Mouse (Mus musculus) brown adipose tissue, adult 24 weeks (tissue): Measurements from ENCODE around the gene Disc1. TPM values are rescaled to one million over a fixed set of nuclear protein-coding genes. Genes with fewer than 3 reads are reported as not detected.

Experiments used
- H3K27ac ChIP-seq: fragments of 200-500 bp; replicated peaks from 2 replicates; pipeline ENCODE4 v1.5.1; 2012; ENCODE audit warnings: low read depth, mild to moderate bottlenecking, low read length
- H3K4me1 ChIP-seq: fragments of 200-500 bp; 2 replicates; pipeline ENCODE4 v1.6.1; 2012; ENCODE audit warnings: low read length, mixed read lengths; ENCODE audit not compliant: control insufficient read depth, insufficient read depth, insufficient read length
- H3K4me3 ChIP-seq: fragments of 200-500 bp; 2 replicates; pipeline ENCODE4 v1.5.1; 2012; ENCODE audit warnings: low read depth, mild to moderate bottlenecking, low read length, moderate library complexity; ENCODE audit not compliant: insufficient read depth
- polyA plus RNA-seq: library from polyadenylated mRNA; stranded (reverse); fragments of >200 nt; gene quantifications from 2 replicates; pipeline ENCODE4 v1.2.4, GENCODE M21; 2012; ENCODE audit not compliant: missing spikeins, insufficient read depth, insufficient read length

Disc1 gene
- polyA plus RNA-seq, 1 experiment = 0.40 TPM

DNA sequence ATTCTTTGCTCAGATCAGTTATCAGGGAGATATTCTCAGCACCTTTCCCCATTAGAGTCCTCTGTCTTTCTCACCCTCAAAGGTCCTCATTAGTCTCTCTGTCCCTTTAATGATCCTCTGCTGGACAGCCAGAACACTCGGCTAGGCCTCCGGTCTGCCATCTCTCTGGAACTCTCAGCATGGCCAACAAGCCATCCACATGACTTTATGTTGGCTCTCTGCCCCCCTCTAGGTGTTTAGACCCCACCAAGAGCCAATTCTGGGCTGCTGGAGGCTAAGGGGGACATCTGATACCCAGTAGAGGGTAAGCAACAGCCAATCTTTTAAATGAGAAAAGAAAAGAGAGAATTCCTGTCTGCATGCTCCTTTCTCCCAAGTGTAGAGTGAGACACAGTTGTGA, 203.7 kb downstream of the Disc1 start:
- no peaks in the 10 kb centered on the region; the same call in 1 of the 2 replicates for H3K4me1 ChIP-seq
- no peak overlapping the region for H3K27ac ChIP-seq
- no peak overlapping the region for H3K4me3 ChIP-seq

DNA sequence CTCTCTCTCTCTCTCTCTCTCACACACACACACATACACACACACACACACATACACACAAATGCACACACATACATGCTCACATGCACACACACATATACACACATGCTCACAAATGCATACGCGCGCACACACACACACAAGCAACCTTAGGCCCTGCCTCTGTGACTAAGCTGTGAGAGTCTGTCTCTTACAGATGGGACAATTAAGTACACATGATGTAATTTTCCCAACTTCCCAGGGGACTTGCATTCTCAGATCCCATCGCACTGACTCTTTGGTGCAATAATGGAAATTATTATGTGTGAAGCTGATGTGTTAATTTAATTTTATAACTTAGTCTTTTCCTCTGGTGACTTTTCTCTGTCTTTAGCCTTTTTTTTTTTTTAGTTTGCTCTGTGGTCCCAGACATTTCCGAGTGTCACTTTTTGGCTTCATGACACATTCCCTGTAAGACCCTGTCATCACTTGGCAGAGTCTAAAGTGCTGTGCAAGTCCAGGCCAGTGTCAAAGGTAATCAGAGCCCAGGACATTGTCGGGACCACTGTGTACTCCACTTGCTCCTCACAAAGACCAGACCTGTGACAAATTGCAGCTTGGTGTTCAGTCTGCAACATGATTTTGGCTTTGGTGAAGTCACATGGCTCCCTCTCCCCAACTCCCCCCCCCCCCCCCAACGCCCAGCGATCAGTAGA, 205.0 kb downstream of the Disc1 start:
- Histone ChIP-seq H3K4me1 (no peaks in the 10 kb centered on the region; the same call in 1 of the 2 replicates), H3K4me3 (no peak overlapping the region), H3K27ac (no peak overlapping the region)

DNA sequence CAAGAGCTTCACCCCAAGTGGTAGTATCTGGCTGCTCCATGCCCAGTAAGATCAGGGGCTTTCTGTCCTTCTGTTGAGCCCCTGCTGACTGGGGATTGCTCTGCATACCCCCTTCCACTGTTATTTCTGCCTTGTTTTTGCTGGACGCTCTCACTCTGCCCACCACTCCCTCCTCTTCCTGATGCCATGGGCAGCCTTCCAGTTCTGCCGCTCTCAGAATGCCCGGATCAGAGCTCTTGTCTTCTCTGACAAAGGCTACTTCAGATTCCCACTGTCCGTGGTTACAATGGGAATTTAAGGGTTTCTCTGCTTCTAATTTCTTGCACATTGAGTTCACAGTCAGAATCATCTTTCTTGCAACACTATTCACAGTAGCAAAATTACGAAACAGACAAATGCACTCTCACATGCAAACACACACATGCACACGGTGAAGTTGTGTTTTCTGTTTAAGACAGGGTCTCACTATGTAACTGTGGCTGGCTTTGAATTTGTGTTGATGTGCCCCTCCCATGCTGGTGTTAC, 214.2 kb downstream of the Disc1 start:
- H3K27ac ChIP-seq = no peak overlapping the region
- no peak overlapping the region for H3K4me3 ChIP-seq
- H3K4me1 ChIP-seq = peaks cover 14% of the 10 kb centered on the region; the same call in 1 of the 2 replicates

DNA sequence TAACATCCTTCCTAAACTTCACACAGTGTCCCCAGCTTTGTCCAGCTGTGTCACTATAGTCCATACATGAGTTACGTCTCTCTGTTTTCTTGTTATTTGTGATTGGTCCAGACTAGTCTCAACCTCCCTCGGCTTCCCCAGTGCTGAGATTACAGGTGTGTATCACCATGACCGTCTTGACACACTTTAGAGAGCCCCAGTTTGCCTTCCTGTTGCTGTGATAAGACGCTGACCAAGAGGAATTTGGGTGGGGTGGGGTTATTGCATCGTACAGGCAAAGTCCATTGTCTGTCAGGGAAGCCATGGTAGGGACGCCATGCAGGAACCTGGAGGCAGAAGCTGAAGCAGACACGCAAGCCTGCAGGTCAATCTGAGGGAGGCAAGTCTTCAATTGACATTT, 216.3 kb downstream of the Disc1 start:
- Histone ChIP-seq H3K27ac (no peak overlapping the region), H3K4me3 (no peak overlapping the region), H3K4me1 (peaks cover 14% of the 10 kb centered on the region; the same call in 1 of the 2 replicates)

DNA sequence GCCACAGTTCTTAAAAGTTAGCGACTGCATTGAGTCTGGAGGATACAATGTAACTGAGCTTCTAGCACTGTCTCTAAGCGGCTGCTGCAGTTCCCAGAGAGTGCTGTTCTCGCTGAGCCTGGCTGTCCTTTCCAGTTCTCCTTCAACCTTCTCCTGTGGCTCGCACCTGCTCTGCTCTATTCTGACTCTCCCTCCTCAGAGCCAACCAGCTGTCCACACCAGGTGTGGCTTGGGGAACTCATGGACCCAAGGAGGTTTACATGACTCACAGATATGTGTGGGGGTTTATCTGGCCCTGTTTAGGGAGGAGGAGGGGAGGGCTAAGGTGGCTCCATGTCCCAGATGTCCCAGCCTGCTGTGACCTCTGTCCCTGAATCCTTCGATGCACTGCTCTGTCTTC, 217.4 kb downstream of the Disc1 start:
- peak overlapping the region; percentile 46 for H3K27ac ChIP-seq
- no peak overlapping the region for H3K4me3 ChIP-seq
- H3K4me1 ChIP-seq = peaks cover 14% of the 10 kb centered on the region; the same call in 1 of the 2 replicates

DNA sequence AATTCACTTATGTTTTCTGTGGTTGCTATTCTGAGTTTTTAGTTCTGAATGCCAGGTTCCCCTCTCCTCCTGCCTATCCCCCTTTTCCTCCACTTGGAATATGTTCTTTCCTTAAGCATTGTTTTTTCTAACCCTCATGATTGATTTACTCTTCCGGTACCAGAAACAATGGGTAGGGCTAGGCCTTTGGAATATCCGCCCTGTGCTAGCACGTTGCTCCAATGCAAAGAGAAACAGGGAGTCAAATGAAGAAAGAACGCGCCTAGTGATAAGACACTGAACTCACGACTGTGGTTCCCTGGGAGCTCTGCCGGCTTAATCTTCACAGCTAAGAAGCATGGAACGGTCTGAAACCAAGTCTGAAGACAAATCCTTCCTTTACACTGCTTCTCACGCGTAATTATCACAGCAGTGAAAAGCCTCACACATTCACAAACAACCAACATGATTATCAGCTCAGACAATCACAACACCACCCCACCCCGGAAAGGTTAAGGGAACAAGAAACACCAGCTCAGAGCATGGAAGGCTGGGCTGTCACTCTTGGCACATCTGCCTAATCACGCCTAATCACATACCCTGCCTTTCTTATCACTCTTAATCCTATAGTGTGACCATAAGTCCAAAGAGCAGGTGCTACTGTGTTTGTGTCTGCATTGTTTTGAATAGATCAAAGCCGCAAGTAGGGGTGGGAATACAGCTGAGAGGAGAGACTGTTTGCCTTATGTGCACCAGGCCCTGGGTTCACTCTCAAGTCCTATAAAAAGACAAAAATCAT, 218.3 kb downstream of the Disc1 start:
- Histone ChIP-seq H3K27ac (peak overlapping the region; percentile 71), H3K4me3 (no peak overlapping the region), H3K4me1 (peaks cover 14% of the 10 kb centered on the region; the same call in 1 of the 2 replicates)

DNA sequence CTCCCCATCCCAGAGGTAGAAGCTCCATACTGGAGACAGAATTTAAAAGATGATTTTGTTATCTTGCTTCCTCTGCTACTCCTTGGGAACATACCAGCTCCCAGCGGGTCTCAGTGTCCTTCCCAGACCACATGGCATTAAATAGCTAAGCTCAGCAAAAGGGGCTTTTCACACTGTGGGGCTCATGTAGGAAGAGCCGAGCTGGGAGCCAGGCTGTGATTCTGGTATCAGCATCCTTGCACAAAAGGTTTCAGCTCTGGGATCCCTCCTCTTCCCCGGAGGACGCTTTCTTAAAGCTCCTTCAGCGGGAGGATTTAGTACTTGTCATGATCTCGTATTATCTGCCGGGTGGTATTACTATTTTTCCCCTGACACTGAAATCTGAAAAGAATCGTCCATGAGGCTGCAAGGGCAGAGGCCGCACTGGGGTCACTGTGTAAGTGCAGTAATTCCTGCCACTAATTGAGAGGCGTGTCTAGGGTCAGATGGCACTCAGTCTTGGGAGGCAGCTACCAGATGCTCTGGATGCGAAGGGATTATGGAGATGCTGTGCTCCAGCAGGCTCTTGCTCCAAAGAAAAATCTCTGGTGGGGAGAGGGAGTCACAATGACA, 223.2 kb downstream of the Disc1 start:
- H3K27ac ChIP-seq = no peak overlapping the region
- H3K4me3 ChIP-seq = no peak overlapping the region
- H3K4me1 ChIP-seq = no peaks in the 10 kb centered on the region

DNA sequence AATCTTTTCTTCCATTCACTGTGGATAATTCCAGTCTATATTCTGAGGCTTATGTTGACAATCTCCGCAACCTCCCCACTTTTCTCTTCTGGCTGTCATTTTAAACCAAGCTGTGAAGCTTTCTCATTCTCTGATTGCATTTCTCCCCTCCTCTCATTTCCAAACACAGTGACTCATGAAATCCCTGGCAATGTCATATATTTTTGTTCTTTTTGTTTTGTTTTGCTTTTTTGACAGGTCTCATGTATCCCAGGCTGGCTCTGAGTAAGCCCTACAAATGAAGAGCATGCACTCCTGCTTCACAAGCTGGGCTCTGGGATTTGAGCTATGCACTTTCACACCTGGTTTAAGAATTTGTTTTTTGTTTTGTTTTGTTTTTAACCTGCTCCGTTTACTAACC, 225.2 kb downstream of the Disc1 start:
- no peak overlapping the region for H3K4me3 ChIP-seq
- no peak overlapping the region for H3K27ac ChIP-seq
- H3K4me1 ChIP-seq = no peaks in the 10 kb centered on the region

DNA sequence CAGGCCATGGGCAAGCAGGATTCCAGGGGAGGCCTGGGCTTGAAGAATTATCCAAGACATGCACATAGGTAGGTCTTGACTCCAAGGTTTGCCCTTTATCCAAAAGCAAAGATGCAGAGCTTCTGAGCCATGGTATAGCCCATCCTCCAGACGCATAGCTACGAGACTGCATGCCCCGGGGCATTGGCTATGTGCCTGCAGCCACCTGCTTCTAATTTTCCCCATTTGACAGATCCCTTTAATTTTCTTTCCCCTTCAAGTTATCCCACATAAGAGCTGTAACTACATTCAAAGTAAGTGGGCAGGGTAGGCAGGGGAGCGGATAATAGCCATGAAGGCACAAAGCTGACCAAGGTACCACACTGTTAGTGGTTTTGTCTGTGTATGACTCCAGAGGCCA, 225.9 kb downstream of the Disc1 start:
- H3K27ac ChIP-seq = no peak overlapping the region
- H3K4me3 ChIP-seq = no peak overlapping the region
- no peaks in the 10 kb centered on the region for H3K4me1 ChIP-seq

DNA sequence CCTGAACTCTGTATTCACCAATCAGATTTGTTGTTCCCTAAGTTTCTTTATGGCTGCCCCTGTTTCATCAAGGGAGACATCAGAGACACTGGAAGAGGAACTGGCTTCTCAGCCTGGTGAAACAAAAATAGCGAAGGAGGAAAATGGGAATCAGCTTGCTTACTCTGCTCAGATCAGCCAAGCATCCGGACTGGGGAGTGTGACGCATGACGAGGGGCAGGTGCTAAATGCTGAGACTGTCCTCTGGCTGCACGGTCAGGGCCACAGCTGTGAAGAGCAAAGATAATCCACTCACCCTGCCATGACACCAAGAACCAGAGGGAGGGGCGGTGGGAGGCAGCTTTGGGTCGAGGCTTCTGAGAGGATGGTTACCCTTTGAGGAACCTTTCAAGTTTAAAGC, 228.5 kb downstream of the Disc1 start:
- H3K27ac ChIP-seq = peak overlapping the region; percentile 25; the same call in 1 of the 2 replicates
- peaks cover 7% of the 10 kb centered on the region for H3K4me1 ChIP-seq
- H3K4me3 ChIP-seq = no peak overlapping the region

DNA sequence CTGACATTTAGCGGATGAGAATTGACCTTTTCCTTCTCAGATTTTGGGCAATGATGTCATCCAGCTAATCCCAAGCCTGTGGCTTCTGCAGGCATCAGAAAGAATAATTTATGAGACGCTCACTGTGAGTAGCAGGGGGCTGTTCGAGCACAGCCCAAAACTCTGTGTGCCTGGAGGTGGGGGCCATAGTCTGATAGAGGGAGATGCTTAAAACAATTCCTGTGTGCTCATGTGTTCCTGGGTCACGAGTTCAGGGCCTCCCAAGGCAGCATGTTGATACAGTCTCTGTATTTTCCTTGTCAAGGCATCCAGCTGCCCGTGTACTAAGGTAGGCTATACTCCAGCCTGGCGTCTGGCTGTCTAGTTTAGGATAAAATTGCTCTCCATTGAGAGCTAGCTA, 229.5 kb downstream of the Disc1 start:
- H3K4me3 ChIP-seq = no peak overlapping the region
- H3K27ac ChIP-seq = no peak overlapping the region
- H3K4me1 ChIP-seq = peaks cover 13% of the 10 kb centered on the region

DNA sequence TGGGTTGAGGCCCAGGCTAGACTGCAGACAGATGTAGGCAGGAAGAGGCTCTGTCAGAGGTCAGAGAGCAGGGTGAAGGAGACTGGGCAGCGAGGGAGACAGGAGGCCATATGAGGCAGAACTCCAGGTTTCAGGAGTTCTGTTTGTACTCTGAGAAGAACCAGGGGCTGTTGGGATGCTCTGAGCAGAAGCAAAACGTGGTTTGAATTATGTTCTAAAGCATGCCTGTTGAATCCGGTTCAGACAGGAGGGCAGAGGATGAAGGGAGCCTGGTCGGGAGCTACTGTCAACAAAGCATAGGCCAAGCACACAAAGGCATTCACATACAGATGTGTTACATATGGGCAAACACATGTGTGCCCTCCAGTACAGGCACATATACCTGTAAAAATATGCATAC, 230.9 kb downstream of the Disc1 start:
- Histone ChIP-seq H3K4me3 (no peak overlapping the region), H3K27ac (no peak overlapping the region), H3K4me1 (peaks cover 13% of the 10 kb centered on the region)

DNA sequence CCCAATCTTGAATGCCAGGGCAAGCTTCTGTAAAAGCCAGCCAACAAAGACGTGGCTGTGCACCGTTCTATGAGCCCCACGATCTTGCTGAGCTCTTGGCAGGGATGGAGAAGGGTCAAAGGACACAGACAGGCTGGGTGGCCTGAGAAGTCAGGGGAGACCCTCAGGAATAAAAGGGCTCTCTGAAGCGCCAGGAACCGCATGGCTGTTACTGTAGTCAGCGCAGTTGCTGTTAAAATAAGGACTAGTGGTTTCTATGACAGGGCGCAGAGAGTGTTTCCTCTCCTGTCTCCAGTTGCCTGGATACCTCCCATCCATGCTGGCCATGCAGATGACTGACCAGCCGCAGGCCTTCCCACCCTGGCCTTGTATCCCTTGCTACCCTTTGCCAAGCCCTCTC, 231.4 kb downstream of the Disc1 start:
- Histone ChIP-seq H3K4me3 (no peak overlapping the region), H3K27ac (peak overlapping the region; percentile 35; the same call in 1 of the 2 replicates), H3K4me1 (peaks cover 13% of the 10 kb centered on the region)

DNA sequence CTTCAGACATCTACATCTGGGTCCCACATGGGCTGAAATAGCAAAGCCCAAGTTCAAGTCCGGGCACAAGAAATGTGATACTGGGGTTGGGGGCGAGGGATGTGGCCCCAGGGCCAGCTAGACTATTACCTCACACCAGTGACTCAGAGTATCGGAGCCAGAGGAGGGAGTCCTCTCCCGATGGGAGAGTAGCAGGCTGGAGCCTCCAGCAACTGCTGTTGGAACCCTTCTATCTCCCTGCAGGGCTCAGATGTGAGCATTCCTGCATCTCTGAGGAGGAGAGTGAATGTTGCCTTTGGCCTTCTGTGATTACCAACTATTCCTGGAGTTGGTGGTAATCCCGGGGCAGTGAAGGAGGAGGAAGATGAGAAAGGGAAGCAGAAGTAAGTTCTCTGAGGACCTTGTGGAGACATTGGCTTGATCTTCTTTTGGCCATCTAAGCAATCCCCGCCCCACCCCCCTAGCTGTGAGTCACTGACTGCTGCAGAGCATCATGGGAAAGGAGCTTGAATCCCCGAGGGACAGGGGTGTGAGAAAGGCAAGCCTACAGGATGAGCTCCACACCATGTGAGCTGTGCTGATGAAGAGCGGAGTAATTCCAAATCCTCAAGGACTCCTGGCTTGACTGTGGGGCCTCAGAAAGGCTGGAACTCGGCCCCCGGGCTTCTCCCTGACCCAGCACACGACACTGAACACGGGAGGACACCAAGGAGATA, 232.1 kb downstream of the Disc1 start:
- peaks cover 15% of the 10 kb centered on the region for H3K4me1 ChIP-seq
- peak overlapping the region; percentile 64 for H3K27ac ChIP-seq
- peak overlapping the region; percentile 17; the same call in 1 of the 2 replicates for H3K4me3 ChIP-seq

DNA sequence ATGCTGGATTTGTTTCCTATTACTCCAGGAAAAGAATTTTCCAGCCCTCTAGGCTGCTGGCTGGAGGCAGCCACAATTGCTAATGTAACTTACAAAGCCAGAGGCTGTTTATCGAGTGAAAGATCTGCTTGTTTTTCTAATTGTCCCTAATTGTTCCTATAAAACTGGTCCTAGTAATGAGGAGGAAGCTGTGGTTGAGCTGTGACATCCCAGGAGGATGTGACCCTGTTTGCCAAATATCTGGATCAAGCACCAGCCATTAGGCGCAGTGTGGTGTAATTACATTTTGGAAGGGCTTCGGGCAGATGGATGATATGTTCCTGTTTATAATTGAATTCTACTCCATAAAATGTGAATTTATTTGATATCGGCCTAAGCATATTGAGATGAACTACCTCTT, 233.3 kb downstream of the Disc1 start:
- no peak overlapping the region for H3K4me3 ChIP-seq
- no peak overlapping the region for H3K27ac ChIP-seq
- peaks cover 20% of the 10 kb centered on the region for H3K4me1 ChIP-seq
